Mouse (Mus musculus): Measurements from ENCODE around the gene Olfr430.
"Not testable (repeated sequence)": the region's sequence is repeated elsewhere in the genome, so short reads cannot be mapped to it uniquely, and the experiment has no call there.

Olfr430 gene

GRCm38 (mm10) chr1:174066305-174066704 is at the start of gene Olfr430:
Gene Olfr430, plus strand, starts transcription at chr1:174066605.
- in situ Hi-C loops (cut with MboI, MseI), result no loop called here

- in situ Hi-C loops (cut with MboI, MseI), result no loop called here
Observed at GRCm38 (mm10) chr1:174031698-174032097, 34.7 kb upstream of the Olfr430 start, which contains the start of gene Ifi205. Gene Ifi205, minus strand, starts transcription at chr1:174031810.

DNA sequence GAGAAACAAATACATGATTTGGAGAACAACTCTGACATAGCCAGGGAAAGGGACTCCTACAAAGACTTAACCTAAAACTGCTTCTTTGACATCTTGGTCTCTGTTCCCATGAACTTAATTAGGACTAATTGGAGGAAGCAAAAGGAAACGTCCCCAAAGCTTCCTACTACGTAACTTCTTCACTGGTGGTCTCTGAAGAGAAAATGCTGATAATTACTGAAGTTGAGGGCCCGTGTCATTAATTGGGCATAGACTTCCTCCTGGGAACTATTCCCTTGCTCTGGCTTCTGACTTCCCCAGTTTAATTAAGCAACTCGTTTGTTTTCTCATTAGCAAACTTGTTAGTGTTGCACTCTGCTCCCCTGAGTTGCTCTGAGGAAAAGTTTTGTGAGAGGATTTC is 30.6 kb upstream of the Olfr430 start:
- in situ Hi-C loops (cut with MboI, MseI), result no loop called here

DNA sequence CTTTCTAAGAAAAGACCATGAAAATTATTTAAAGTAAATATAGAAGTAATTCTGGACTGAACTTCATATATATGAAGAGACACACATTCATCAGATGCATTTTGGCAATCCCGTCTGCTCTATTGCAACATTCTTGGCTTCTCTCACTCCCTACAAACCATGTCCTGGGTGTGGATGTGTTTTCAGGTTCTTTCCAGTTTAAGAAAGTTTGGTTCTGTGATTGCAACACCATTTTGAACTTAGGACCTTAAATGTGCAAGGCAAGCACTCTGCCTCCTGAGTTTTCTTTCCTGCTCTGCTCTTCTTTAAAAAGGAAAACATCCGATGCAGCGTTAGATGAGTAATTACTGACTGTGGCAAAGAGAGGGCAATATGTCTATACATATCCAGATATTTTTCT is 27.9 kb upstream of the Olfr430 start:
- in situ Hi-C loops (cut with MboI, MseI), result no loop called here

DNA sequence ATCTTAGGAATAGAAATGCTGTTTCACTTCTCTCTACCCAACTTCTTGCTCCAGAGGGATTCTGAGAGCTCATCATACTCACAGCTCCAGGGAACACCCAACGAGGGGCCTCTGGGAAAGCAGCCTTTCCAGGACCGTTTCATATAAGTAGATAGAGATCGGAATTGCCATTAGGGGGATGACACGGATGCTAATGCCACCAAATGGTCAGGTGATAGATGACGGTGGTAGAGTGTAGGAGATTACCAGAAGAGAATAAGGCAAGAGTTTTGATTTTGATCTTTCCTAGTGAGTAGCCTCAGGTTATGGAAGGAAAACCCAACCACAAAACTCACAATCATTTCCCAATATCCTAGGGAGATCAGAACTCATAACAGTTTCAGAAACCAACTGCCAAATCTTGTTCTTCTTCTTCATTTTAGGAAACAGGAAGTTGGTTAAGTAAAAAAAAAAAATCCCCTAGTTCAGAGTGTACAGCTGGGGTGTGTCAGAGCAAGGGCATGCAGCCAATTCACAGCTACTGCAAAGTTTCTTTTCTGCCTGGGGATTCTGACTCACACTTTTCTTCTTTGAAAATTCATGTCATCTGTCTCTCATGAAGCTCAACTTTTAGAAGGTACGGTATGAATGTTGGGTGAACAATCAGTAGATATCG is 25.8 kb upstream of the Olfr430 start, which contains the start of gene Olfr433:
TSS of gene Olfr433 (plus strand) at position 183 of the 655 bp plus-strand sequence.
- in situ Hi-C loops (cut with MboI, MseI), result no loop called here

DNA sequence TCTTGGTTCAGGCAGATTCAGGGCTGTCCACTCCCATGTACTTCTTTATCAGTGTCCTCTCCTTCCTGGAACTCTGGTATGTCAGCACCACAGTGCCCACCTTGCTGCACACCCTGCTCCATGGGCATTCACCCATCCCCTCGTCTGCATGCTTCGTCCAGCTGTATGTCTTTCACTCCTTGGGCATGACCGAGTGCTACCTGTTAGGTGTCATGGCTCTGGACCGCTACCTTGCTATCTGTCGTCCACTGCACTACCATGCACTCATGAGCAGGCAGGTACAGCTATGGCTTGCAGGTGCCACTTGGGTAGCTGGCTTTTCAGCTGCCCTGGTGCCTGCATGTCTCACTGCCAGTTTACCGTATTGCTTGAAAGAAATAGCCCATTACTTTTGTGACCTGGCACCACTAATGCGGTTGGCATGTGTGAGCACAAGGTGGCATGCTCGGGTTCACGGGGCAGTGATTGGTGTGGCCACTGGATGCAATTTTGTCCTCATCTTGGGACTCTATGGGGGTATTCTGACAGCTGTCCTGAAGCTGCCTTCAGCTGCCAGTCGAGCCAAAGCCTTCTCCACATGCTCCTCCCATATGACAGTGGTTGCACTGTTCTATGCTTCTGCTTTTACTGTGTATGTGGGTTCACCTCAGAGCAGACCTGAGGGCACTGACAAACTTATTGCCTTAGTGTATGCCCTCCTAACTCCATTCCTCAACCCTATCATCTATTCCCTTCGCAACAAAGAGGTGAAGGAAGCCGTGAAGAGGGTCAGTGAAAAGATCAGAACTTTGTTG is 24.1 kb upstream of the Olfr430 start:
- in situ Hi-C loops (cut with MboI, MseI), result not testable (repeated sequence)

DNA sequence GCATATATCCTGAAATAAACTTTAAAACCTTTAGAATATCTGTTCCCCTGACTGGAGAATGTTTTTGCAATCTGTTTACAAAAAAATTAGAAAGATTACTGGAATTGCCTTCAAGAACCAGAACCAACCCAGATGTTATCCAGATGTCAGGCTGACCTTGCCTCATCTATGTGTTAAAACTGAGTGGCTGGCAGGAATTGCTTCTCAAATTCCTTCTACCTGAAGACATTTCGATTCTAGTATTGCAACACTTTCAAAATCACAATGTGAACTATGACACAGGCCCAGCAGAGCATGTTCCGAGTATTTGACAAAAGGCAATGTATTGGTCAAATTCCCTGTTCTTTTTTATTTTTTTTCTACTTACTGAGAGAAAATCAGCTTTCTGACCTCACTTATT is 22.0 kb upstream of the Olfr430 start:
- in situ Hi-C loops (cut with MboI, MseI), result no loop called here

GRCm38 (mm10) chr1:174048227-174048626 is 18.2 kb upstream of the Olfr430 start:
- in situ Hi-C loops (cut with MboI, MseI), result not testable (repeated sequence)

DNA sequence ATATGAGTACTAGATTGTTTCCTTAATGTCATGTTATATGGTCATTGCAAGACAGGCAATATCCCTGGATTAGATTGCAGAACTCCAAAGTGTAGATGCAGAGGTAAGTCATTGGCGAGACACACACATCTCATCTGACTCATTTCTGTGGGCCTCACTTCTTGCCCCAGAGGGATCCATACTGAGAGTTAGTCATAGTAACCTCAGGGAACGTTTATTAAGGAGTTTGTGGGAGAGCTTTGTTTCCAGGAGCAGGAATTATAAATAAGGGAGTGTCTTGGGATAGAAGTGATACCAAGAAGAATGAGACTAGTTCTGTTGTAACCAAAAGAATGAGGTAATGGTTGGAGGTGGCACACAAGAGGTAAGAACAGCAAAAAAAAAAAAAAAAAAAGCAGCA is 17.5 kb upstream of the Olfr430 start, which contains the start of gene Olfr432:
TSS of gene Olfr432 (plus strand) at position 313 of the 400 bp plus-strand sequence.
- in situ Hi-C loops (cut with MboI, MseI), result no loop called here

DNA sequence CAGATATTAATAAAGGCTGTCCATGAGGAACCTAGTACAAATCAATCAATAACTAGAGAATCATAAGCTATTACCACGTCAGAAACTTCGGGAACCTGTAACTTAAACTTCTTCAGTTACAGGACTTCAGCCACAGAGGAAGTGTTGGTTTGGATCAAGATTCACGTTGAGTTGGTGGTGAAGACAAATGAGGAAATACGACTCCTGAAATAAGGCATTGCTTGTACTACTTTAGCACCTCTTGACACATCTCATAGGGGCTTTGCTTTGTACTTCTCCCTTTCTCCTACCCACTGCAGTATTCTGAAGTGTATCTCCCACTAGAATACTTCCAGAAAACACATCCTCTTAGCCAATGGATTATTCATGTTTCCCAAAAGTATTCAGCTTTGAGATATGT is 17.0 kb upstream of the Olfr430 start:
- in situ Hi-C loops (cut with MboI, MseI), result not testable (repeated sequence)

DNA sequence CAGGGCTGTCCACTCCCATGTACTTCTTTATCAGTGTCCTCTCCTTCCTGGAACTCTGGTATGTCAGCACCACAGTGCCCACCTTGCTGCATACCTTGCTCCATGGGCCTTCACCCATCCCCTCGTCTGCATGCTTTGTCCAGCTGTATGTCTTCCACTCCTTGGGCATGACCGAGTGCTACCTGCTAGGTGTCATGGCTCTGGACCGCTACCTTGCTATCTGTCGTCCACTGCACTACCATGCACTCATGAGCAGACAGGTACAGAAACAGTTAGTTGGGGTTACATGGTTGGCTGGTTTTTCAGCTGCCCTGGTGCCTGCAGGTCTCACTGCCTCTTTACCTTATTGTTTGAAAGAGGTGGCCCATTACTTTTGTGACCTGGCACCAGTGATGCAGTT is 15.9 kb upstream of the Olfr430 start:
- in situ Hi-C loops (cut with MboI, MseI), result no loop called here

DNA sequence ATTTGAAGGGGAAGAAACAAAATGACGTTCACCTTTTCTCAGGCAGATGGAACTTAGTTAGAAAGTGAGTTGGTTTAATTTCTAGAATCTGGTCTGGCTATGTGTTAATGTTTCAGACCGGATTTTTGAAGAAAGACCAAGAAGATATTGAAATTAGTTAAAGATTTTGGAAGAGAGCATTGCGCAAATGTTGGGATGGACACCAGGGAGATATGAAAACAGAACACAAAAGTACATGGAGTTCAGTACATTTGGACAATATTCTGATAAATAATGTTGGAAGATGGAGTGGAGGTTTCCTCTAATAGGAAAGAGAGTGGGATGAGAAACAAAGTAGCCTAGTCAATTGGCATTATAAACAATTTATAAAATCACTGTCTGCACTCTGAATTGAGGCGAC is 14.9 kb upstream of the Olfr430 start:
- in situ Hi-C loops (cut with MboI, MseI), result no loop called here

DNA sequence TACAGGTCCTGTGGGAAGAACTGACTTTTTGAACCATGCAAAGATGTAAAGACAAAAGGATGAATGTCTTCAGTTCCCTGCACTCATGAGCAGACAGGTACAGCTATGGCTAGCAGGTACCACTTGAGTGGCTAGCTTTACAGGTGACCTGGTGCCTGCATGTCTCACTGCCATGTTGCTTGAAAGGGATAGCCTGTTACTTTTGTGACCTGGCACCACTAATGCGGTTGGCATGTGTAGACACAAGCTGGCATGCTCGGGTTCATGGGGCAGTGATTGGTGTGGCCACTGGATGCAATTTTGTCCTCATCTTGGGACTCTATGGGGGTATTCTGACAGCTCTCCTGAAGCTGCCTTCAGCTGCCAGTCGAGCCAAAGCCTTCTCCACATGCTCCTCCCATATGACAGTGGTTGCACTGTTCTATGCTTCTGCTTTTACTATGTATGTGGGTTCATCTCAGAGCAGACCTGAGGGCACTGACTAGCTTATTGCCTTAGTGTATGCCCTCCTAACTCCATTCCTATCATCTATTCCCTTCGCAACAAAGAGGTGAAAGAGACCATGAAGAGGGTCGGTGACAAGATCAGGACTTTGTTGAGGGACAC is 14.4 kb upstream of the Olfr430 start:
- in situ Hi-C loops (cut with MboI, MseI), result no loop called here

- in situ Hi-C loops (cut with MboI, MseI), result no loop called here
Observed at GRCm38 (mm10) chr1:174052981-174053380, 13.4 kb upstream of the Olfr430 start.

DNA sequence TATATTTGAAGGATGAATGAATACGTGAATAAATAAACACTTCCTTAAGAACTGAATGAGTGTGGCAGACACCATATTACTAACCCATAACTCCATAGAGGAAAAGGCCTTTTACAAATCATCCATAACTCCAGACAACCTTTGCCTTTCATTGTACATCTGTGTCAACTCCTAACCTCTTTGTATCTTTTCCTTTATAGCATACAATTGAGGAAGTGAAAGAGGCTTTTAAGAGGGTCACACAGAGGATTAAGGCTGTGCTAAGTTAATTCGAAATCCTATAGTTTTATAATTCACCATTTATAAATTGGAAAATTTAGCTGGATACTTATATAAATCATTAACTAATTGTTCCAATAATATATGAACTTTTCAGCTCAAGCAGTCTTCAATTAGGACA is 11.2 kb upstream of the Olfr430 start:
- in situ Hi-C loops (cut with MboI, MseI), result no loop called here

DNA sequence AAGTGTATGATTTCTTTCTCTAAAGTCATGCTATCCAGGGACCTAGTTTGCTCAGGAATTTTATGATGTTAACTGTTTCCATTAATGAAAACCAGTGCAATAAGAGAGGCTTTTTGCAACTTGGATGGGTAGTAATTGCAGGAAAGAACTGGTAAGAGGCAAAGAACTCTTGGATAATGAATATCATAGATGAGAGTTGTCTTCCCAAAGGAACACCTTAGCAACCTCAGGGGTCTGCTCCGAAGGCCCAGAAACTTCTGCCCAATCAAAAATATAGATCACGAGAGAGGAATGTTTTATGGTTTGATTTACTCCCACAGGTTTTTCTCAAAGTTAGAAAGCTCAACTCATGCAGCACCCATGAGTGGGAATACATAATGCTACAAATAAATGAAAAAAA is 17.6 kb downstream of the Olfr430 start, which contains the start of gene Olfr429:
TSS of gene Olfr429 (plus strand) at position 301 of the 400 bp plus-strand sequence.
- in situ Hi-C loops (cut with MboI, MseI), result no loop called here

- in situ Hi-C loops (cut with MboI, MseI), result no loop called here
Observed at GRCm38 (mm10) chr1:174096591-174096990, 30.2 kb downstream of the Olfr430 start, which contains the start of gene Olfr427. Gene Olfr427, plus strand, starts transcription at chr1:174096891.

DNA sequence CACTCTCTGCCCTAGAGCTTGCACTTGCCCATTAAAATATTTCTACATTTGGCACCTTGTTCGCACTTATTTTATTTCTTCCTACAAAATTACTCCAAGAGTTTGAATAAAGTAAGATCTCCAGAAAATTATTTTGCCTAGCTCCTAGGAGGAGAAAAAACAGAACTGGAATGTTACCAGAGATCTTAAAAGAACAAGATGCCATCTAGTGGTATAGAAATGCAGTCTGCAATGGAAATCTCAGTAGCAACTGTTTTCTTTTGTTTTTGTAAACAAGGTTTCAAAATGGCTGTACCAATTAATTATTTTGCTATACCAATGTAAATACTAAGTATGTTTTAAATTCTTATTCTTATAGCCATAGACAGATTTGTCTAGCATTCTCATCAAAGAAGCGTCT is 37.3 kb downstream of the Olfr430 start:
- in situ Hi-C loops (cut with MboI, MseI), result loop anchor here (25.0 kb wide), 1 partner anchor 641 kb away; no protein-coding TSS in a partner anchor

GRCm38 (mm10) chr1:174121062-174121461 is 54.7 kb downstream of the Olfr430 start, which contains the start of gene Olfr231:
Gene Olfr231, minus strand, starts transcription at chr1:174121162.
- in situ Hi-C loops (cut with MboI, MseI), result loop anchor here (25.0 kb wide), 1 partner anchor 659 kb away; no protein-coding TSS in a partner anchor

Data from regulatory T cell (primary cell).